Mouse (Mus musculus): ENCODE measurements around the gene Fam98a.

GRCm38 (mm10) chr17:75506708-75507641 is 44.8 kb downstream of the Fam98a start:
- TF ChIP-seq CTCF (IDR thresholded peaks at IDR 0.05; ENCODE audit: low read depth, low read length) (no peak), GATA1 (IDR thresholded peaks at IDR 0.05; ENCODE audit: borderline replicate concordance, low read length) (no peak)
